Comparison of ENCODE assay signal across 17 mouse cellular contexts in genomic region chr6:87851871-87852270, GRCm38 (mm10). TPM values are rescaled to one million over a fixed set of nuclear protein-coding genes. Genes with fewer than 3 reads are reported as not detected.
DNase-seq lines count a peak whose midpoint lies in the region; ATAC-seq and TF ChIP-seq lines count a peak whose summit lies in the region.
"Had no signal": no experiment of that assay in that cellular context is flagged by ENCODE, and none has a peak within 500 bp of the region (broad histone marks: within the 10 kb centered on the region; RNA-seq: fewer than 3 reads in every experiment).

No protein-coding gene starts in this region.

- 0 out of 2 replicates have a peak, but pooled peaks cover 6% of the 10 kb centered on the region for H3K36me3 ChIP-seq in forebrain, embryonic 13.5 days (ENCODE audit: poor library complexity, severe bottlenecking)
- no peaks in the 10 kb centered on the region for H3K36me3 ChIP-seq in forebrain, postnatal 0 days (ENCODE audit: insufficient read depth)
- H3K36me3 ChIP-seq in lung, embryonic 14.5 days (ENCODE audit: insufficient read depth), result peaks cover 13% of the 10 kb centered on the region
- no peaks in the 10 kb centered on the region for H3K36me3 ChIP-seq in lung, postnatal 0 days (ENCODE audit: insufficient read depth, low read length)
- H3K36me3 ChIP-seq in embryonic facial prominence, embryonic 13.5 days, result peaks cover 11% of the 10 kb centered on the region
- H3K36me3 ChIP-seq in liver, postnatal 0 days (replicated peaks; ENCODE audit: insufficient read depth, low read length), result peaks cover 18% of the 10 kb centered on the region
- H3K36me3 ChIP-seq: hindbrain, embryonic 13.5 days had no signal

- H3K4me2 ChIP-seq in forebrain, embryonic 13.5 days, result no peak overlapping the region
- no peak overlapping the region for H3K4me2 ChIP-seq in forebrain, postnatal 0 days (ENCODE audit: low read depth)
- peak overlapping the region; percentile 87; the same call in 1 of the 2 replicates for H3K4me2 ChIP-seq in lung, embryonic 14.5 days
- H3K4me2 ChIP-seq in lung, postnatal 0 days (replicated peaks; ENCODE audit: low read depth, low read length), result no peak overlapping the region
- H3K4me2 ChIP-seq in embryonic facial prominence, embryonic 13.5 days, result peak overlapping the region; percentile 73
- H3K4me2 ChIP-seq in liver, postnatal 0 days (ENCODE audit: low read depth, low read length), result peak overlapping the region; percentile 94; the same call in 1 of the 2 replicates

- no peak for TF ChIP-seq EP300 in lung, postnatal 0 days (IDR thresholded peaks at IDR 0.05)
- no peak for TF ChIP-seq EP300 in liver, postnatal 0 days (IDR thresholded peaks at IDR 0.05; ENCODE audit: low read depth)

- 85% methylated on average over 6 of the region's 6 CpGs for WGBS in forebrain, embryonic 13.5 days
- 83% methylated on average over 6 of the region's 6 CpGs for WGBS in forebrain, postnatal 0 days
- 74% methylated on average over 6 of the region's 6 CpGs for WGBS in lung, embryonic 14.5 days
- 76% methylated on average over 6 of the region's 6 CpGs for WGBS in lung, postnatal 0 days
- 81% methylated on average over 6 of the region's 6 CpGs for WGBS in embryonic facial prominence, embryonic 13.5 days
- 79% methylated on average over 6 of the region's 6 CpGs for WGBS in liver, postnatal 0 days (ENCODE audit: insufficient replicate concordance)

- no peak for ATAC-seq in forebrain, embryonic 13.5 days
- ATAC-seq in forebrain, postnatal 0 days, result no peak
- no peak for ATAC-seq in lung, embryonic 14.5 days (ENCODE audit: insufficient read depth)
- no peak for ATAC-seq in lung, postnatal 0 days
- ATAC-seq in embryonic facial prominence, embryonic 13.5 days (ENCODE audit: insufficient number of reproducible peaks, insufficient read depth, low FRiP score, low TSS enrichment, low read depth), result no peak
- ATAC-seq in liver, postnatal 0 days, result no peak

- H3K4me1 ChIP-seq in forebrain, embryonic 13.5 days, result peaks cover 33% of the 10 kb centered on the region
- H3K4me1 ChIP-seq in forebrain, postnatal 0 days (ENCODE audit: insufficient read depth), result peaks cover 12% of the 10 kb centered on the region
- H3K4me1 ChIP-seq in lung, embryonic 14.5 days (ENCODE audit: insufficient read depth), result 0 out of 2 replicates have a peak, but pooled peaks cover 4% of the 10 kb centered on the region
- peaks cover 7% of the 10 kb centered on the region for H3K4me1 ChIP-seq in lung, postnatal 0 days (ENCODE audit: insufficient read depth, low read depth, low read length)
- peaks cover 20% of the 10 kb centered on the region for H3K4me1 ChIP-seq in embryonic facial prominence, embryonic 13.5 days
- peaks cover 25% of the 10 kb centered on the region for H3K4me1 ChIP-seq in liver, postnatal 0 days (ENCODE audit: insufficient read depth)

- H3K27ac ChIP-seq in forebrain, embryonic 13.5 days, result no peak overlapping the region
- no peak overlapping the region for H3K27ac ChIP-seq in forebrain, postnatal 0 days (ENCODE audit: low read depth, low read length)
- no peak overlapping the region for H3K27ac ChIP-seq in lung, embryonic 14.5 days (ENCODE audit: low read depth)
- no peak overlapping the region for H3K27ac ChIP-seq in lung, postnatal 0 days (ENCODE audit: low read length)
- no peak overlapping the region for H3K27ac ChIP-seq in embryonic facial prominence, embryonic 13.5 days
- no peak overlapping the region for H3K27ac ChIP-seq in liver, postnatal 0 days (ENCODE audit: low read depth)

- H3K27me3 ChIP-seq in forebrain, embryonic 13.5 days, result no peaks in the 10 kb centered on the region
- no peaks in the 10 kb centered on the region for H3K27me3 ChIP-seq in forebrain, postnatal 0 days (ENCODE audit: insufficient read depth, low read length)
- no peaks in the 10 kb centered on the region for H3K27me3 ChIP-seq in lung, embryonic 14.5 days (ENCODE audit: insufficient read depth, low read length)
- H3K27me3 ChIP-seq in lung, postnatal 0 days (replicated peaks; ENCODE audit: insufficient read depth, low read length), result no peaks in the 10 kb centered on the region
- peaks cover 2% of the 10 kb centered on the region; the same call in 1 of the 2 replicates for H3K27me3 ChIP-seq in embryonic facial prominence, embryonic 13.5 days
- no peaks in the 10 kb centered on the region for H3K27me3 ChIP-seq in liver, postnatal 0 days (ENCODE audit: insufficient read depth, low read length)
- H3K27me3 ChIP-seq: hindbrain, embryonic 13.5 days; Patski had no signal

- no peak overlapping the region for H3K9ac ChIP-seq in forebrain, embryonic 13.5 days
- H3K9ac ChIP-seq in forebrain, postnatal 0 days, result no peak overlapping the region
- H3K9ac ChIP-seq in lung, embryonic 14.5 days, result no peak overlapping the region
- H3K9ac ChIP-seq in lung, postnatal 0 days (replicated peaks; ENCODE audit: low read depth), result no peak overlapping the region
- H3K9ac ChIP-seq in embryonic facial prominence, embryonic 13.5 days, result no peak overlapping the region
- H3K9ac ChIP-seq in liver, postnatal 0 days (replicated peaks), result no peak overlapping the region

- H3K4me3 ChIP-seq in forebrain, embryonic 13.5 days, result peak overlapping the region; percentile 98; the same call in 1 of the 2 replicates
- no peak overlapping the region for H3K4me3 ChIP-seq in forebrain, postnatal 0 days (ENCODE audit: low read depth, low read length)
- H3K4me3 ChIP-seq in lung, embryonic 14.5 days (ENCODE audit: low read depth, low read length), result no peak overlapping the region
- H3K4me3 ChIP-seq in lung, postnatal 0 days (ENCODE audit: low read depth, low read length), result no peak overlapping the region
- H3K4me3 ChIP-seq in embryonic facial prominence, embryonic 13.5 days, result no peak overlapping the region
- H3K4me3 ChIP-seq in liver, postnatal 0 days (ENCODE audit: low read depth, low read length), result no peak overlapping the region

- H3K9me3 ChIP-seq in forebrain, embryonic 13.5 days (replicated peaks), result no peaks in the 10 kb centered on the region
- H3K9me3 ChIP-seq in forebrain, postnatal 0 days (ENCODE audit: low read length), result no peaks in the 10 kb centered on the region
- H3K9me3 ChIP-seq in lung, embryonic 14.5 days (ENCODE audit: low read depth, low read length), result no peaks in the 10 kb centered on the region
- H3K9me3 ChIP-seq in lung, postnatal 0 days (ENCODE audit: low read length), result no peaks in the 10 kb centered on the region
- no peaks in the 10 kb centered on the region for H3K9me3 ChIP-seq in embryonic facial prominence, embryonic 13.5 days
- no peaks in the 10 kb centered on the region for H3K9me3 ChIP-seq in liver, postnatal 0 days (ENCODE audit: low read length)
- H3K9me3 ChIP-seq: hindbrain, embryonic 13.5 days had no signal

- no peak for DNase-seq in forebrain, postnatal 0 days
- DNase-seq in lung, embryonic 14.5 days, result no peak
- DNase-seq in lung, postnatal 0 days (ENCODE audit: low spot score), result no peak
- DNase-seq in liver, postnatal 0 days, result no peak
- DNase-seq in adrenal gland, adult (ENCODE audit: inconsistent age in 2 of 2, low spot score in 1 of 2), result no peak
- DNase-seq in adrenal gland, adult 18-20 months (ENCODE audit: low spot score in 2 of 2), result no peak
- DNase-seq: adrenal gland, postnatal 25 days; heart, adult 11 months; kidney, postnatal 36 days; layer of hippocampus, postnatal 36 days; lung, adult 18-20 months; right cerebral cortex, postnatal 25 days; thymus, postnatal 36 days had no signal

- no peak for TF ChIP-seq CTCF in forebrain, postnatal 0 days (IDR thresholded peaks at IDR 0.05; ENCODE audit: low read depth)
- TF ChIP-seq CTCF in lung, embryonic 14.5 days (IDR thresholded peaks at IDR 0.05; ENCODE audit: low read depth), result no peak
- TF ChIP-seq CTCF in lung, postnatal 0 days (IDR thresholded peaks at IDR 0.05), result no peak
- TF ChIP-seq CTCF in liver, postnatal 0 days (IDR thresholded peaks at IDR 0.05; ENCODE audit: low read depth), result no peak

RNA-seq across cellular contexts. Expression of gene Cnbp, which starts 1.0 kb away (rescaled TPM):
- 949 and 1,006 TPM in 2 replicates for polyA plus RNA-seq in forebrain, embryonic 13.5 days (2015; fragmentation: Nextera tagmentation; extraction: Ambion mirVana)
- 244 and 321 TPM in 2 replicates for total RNA-seq in forebrain, postnatal 0 days (2014; rRNA removed)
- 684 and 687 TPM in 2 replicates for polyA plus RNA-seq in forebrain, postnatal 0 days (2015; fragmentation: Nextera tagmentation; extraction: Ambion mirVana)
- 1,237 and 1,257 TPM in 2 replicates for polyA plus RNA-seq in lung, embryonic 14.5 days (2014; fragmentation: Nextera tagmentation; extraction: Ambion mirVana)
- 565 and 604 TPM in 2 replicates for polyA plus RNA-seq in lung, postnatal 0 days (2015; fragmentation: Nextera tagmentation; extraction: Ambion mirVana)
- 1,121 and 1,158 TPM in 2 replicates for polyA plus RNA-seq in embryonic facial prominence, embryonic 13.5 days (2015; fragmentation: Nextera tagmentation; extraction: Ambion mirVana)
- polyA plus RNA-seq in liver, postnatal 0 days (2015; fragmentation: Nextera tagmentation; extraction: Ambion mirVana), result 445 and 452 TPM in 2 replicates
- 100 to 1,000 TPM; 428 to 457 TPM for total RNA-seq in adrenal gland, adult 18-20 months (2021)

RNA-seq across cellular contexts. Expression of gene Isy1, which starts 13.3 kb away (rescaled TPM):
- polyA plus RNA-seq in forebrain, embryonic 13.5 days (2015; fragmentation: Nextera tagmentation; extraction: Ambion mirVana), result 46.5 and 49.8 TPM in 2 replicates
- 30.1 and 31.5 TPM in 2 replicates for total RNA-seq in forebrain, postnatal 0 days (2014; rRNA removed)
- polyA plus RNA-seq in forebrain, postnatal 0 days (2015; fragmentation: Nextera tagmentation; extraction: Ambion mirVana), result 28.2 and 28.5 TPM in 2 replicates
- polyA plus RNA-seq in lung, embryonic 14.5 days (2014; fragmentation: Nextera tagmentation; extraction: Ambion mirVana), result 50.8 and 52.9 TPM in 2 replicates
- 21.4 and 24.1 TPM in 2 replicates for polyA plus RNA-seq in lung, postnatal 0 days (2015; fragmentation: Nextera tagmentation; extraction: Ambion mirVana)
- 51.5 and 58.6 TPM in 2 replicates for polyA plus RNA-seq in embryonic facial prominence, embryonic 13.5 days (2015; fragmentation: Nextera tagmentation; extraction: Ambion mirVana)
- 19.7 and 19.8 TPM in 2 replicates for polyA plus RNA-seq in liver, postnatal 0 days (2015; fragmentation: Nextera tagmentation; extraction: Ambion mirVana)
- total RNA-seq in adrenal gland, adult 18-20 months (2021), result 100 to 1,000 TPM in 1 of 2 experiments, 10 to 100 TPM in 1; 55.9 to 120 TPM

RNA-seq across cellular contexts. Expression of gene Gm45140, which starts 16.3 kb away (rescaled TPM):
- 1.4 and 2.3 TPM in 2 replicates for polyA plus RNA-seq in forebrain, embryonic 13.5 days (2015; fragmentation: Nextera tagmentation; extraction: Ambion mirVana)
- total RNA-seq in forebrain, postnatal 0 days (2014; rRNA removed), result 1.7 and 4.7 TPM in 2 replicates
- 1.0 and 2.0 TPM in 2 replicates for polyA plus RNA-seq in forebrain, postnatal 0 days (2015; fragmentation: Nextera tagmentation; extraction: Ambion mirVana)
- 3.3 and 5.0 TPM in 2 replicates for polyA plus RNA-seq in lung, embryonic 14.5 days (2014; fragmentation: Nextera tagmentation; extraction: Ambion mirVana)
- polyA plus RNA-seq in lung, postnatal 0 days (2015; fragmentation: Nextera tagmentation; extraction: Ambion mirVana), result 0.73 and 0.94 TPM in 2 replicates
- 3.9 and 5.5 TPM in 2 replicates for polyA plus RNA-seq in embryonic facial prominence, embryonic 13.5 days (2015; fragmentation: Nextera tagmentation; extraction: Ambion mirVana)
- 2.8 and 3.2 TPM in 2 replicates for polyA plus RNA-seq in liver, postnatal 0 days (2015; fragmentation: Nextera tagmentation; extraction: Ambion mirVana)
- 1 to 10 TPM; 4.3 to 6.8 TPM for total RNA-seq in adrenal gland, adult 18-20 months (2021)

RNA-seq across cellular contexts. Expression of gene Copg1, which starts 35.7 kb away (rescaled TPM):
- polyA plus RNA-seq in forebrain, embryonic 13.5 days (2015; fragmentation: Nextera tagmentation; extraction: Ambion mirVana), result 133 and 151 TPM in 2 replicates
- total RNA-seq in forebrain, postnatal 0 days (2014; rRNA removed), result 171 and 186 TPM in 2 replicates
- 163 and 180 TPM in 2 replicates for polyA plus RNA-seq in forebrain, postnatal 0 days (2015; fragmentation: Nextera tagmentation; extraction: Ambion mirVana)
- 177 TPM in 2 replicates for polyA plus RNA-seq in lung, embryonic 14.5 days (2014; fragmentation: Nextera tagmentation; extraction: Ambion mirVana)
- 72.2 and 75.4 TPM in 2 replicates for polyA plus RNA-seq in lung, postnatal 0 days (2015; fragmentation: Nextera tagmentation; extraction: Ambion mirVana)
- polyA plus RNA-seq in embryonic facial prominence, embryonic 13.5 days (2015; fragmentation: Nextera tagmentation; extraction: Ambion mirVana), result 162 and 176 TPM in 2 replicates
- 30.4 and 35.3 TPM in 2 replicates for polyA plus RNA-seq in liver, postnatal 0 days (2015; fragmentation: Nextera tagmentation; extraction: Ambion mirVana)
- total RNA-seq in adrenal gland, adult 18-20 months (2021), result 100 to 1,000 TPM; 103 to 105 TPM

RNA-seq across cellular contexts. Expression of gene Rab43, which starts 39.9 kb away (rescaled TPM):
- polyA plus RNA-seq in forebrain, embryonic 13.5 days (2015; fragmentation: Nextera tagmentation; extraction: Ambion mirVana), result 7.4 and 7.9 TPM in 2 replicates
- total RNA-seq in forebrain, postnatal 0 days (2014; rRNA removed), result 14.2 and 24.3 TPM in 2 replicates
- 7.2 and 9.3 TPM in 2 replicates for polyA plus RNA-seq in forebrain, postnatal 0 days (2015; fragmentation: Nextera tagmentation; extraction: Ambion mirVana)
- polyA plus RNA-seq in lung, embryonic 14.5 days (2014; fragmentation: Nextera tagmentation; extraction: Ambion mirVana), result 12.2 and 12.5 TPM in 2 replicates
- polyA plus RNA-seq in lung, postnatal 0 days (2015; fragmentation: Nextera tagmentation; extraction: Ambion mirVana), result 13.5 and 15.1 TPM in 2 replicates
- 8.3 and 10.0 TPM in 2 replicates for polyA plus RNA-seq in embryonic facial prominence, embryonic 13.5 days (2015; fragmentation: Nextera tagmentation; extraction: Ambion mirVana)
- 44.4 and 45.4 TPM in 2 replicates for polyA plus RNA-seq in liver, postnatal 0 days (2015; fragmentation: Nextera tagmentation; extraction: Ambion mirVana)
- total RNA-seq in adrenal gland, adult 18-20 months (2021), result 10 to 100 TPM; 28.8 to 30.0 TPM

Comparison
In these comparisons a context has a peak if more than half of its experiments do, and no peak if none do; other contexts are left out.
1. H3K4me2 ChIP-seq: peak in lung, embryonic 14.5 days (single experiment), embryonic facial prominence, embryonic 13.5 days (single experiment) and liver, postnatal 0 days (single experiment); none in forebrain, embryonic 13.5 days (single experiment), forebrain, postnatal 0 days (single experiment) and lung, postnatal 0 days (single experiment).